Mouse (Mus musculus) gastrocnemius, postnatal 4 days (tissue): ENCODE results near the gene Olfr873. TPM values are rescaled to one million over a fixed set of nuclear protein-coding genes. Genes with fewer than 3 reads are reported as not detected.
"Not testable (repeated sequence)": the region's sequence is repeated elsewhere in the genome, so short reads cannot be mapped to it uniquely, and the experiment has no call there.

Source experiments
- DNase-seq, 2 experiments: peaks; one replicate each; pipeline ENCODE4 v3.0.0; 2021 to 2022; ENCODE audit warnings: low spot score in 2 of 2, mixed read lengths in 2 of 2
- long read RNA-seq, 2 experiments: library from polyadenylated mRNA; stranded (forward); transcript quantifications; one replicate each; pipeline ENCODE4 v2.0.0; 2021
- total RNA-seq, 2 experiments: library from RNA; stranded (reverse); gene quantifications; 2 replicates each; pipeline ENCODE4 v1.2.3; 2021

The Olfr873 gene
- total RNA-seq = not detected
- long read RNA-seq, experiment 1 = 0 reads
- long read RNA-seq, experiment 2 = 0 reads

GRCm38 (mm10) chr9:20298232-20298631 is at the start of gene Olfr873:
Olfr873 (plus strand) TSS chr9:20298532.
- no peak for DNase-seq

GRCm38 (mm10) chr9:20282051-20282450 is 16.3 kb upstream of the Olfr873 start, which contains the start of gene Olfr39:
Olfr39 (plus strand) TSS chr9:20282351.
- no peak for DNase-seq

- DNase-seq = not testable (repeated sequence)
These were observed 2.8 kb upstream of the Olfr873 start for GRCm38 (mm10) chr9:20295562-20295961.

GRCm38 (mm10) chr9:20335994-20336393 is 37.7 kb downstream of the Olfr873 start, which contains the start of gene Olfr18:
Olfr18 (minus strand) TSS chr9:20336094.
- no peak for DNase-seq

- no peak for DNase-seq
These were observed 50.2 kb downstream of the Olfr873 start for GRCm38 (mm10) chr9:20348501-20348900.

Other genes starting within 250 kb of the Olfr873 start
- gene Olfr867, start 241.0 kb upstream of the Olfr873 start, total RNA-seq = not detected
- gene Olfr868, start 199.9 kb upstream of the Olfr873 start, total RNA-seq = not detected
- gene Olfr869, start 169.5 kb upstream of the Olfr873 start, total RNA-seq = not detected
- not detected for gene Olfr870, start 124.5 kb upstream of the Olfr873 start, total RNA-seq
- not detected for gene Olfr871, start 86.3 kb upstream of the Olfr873 start, total RNA-seq
- gene Olfr872, start 61.4 kb upstream of the Olfr873 start, total RNA-seq = not detected
- not detected for gene Olfr39, start 16.2 kb upstream of the Olfr873 start, total RNA-seq
- under 1 TPM in 1 of 2 experiments, not detected in 1; 0.27 TPM for gene Olfr18, start 37.6 kb downstream of the Olfr873 start, total RNA-seq
- gene Zfp560, start 86.6 kb downstream of the Olfr873 start, total RNA-seq = 10 to 100 TPM in 1 of 2 experiments, 1 to 10 TPM in 1; 9.5 to 14.1 TPM
- gene Zfp26, start 161.6 kb downstream of the Olfr873 start, total RNA-seq = 10 to 100 TPM; 19.5 to 23.2 TPM
- gene Zfp426, start 194.2 kb downstream of the Olfr873 start, total RNA-seq = 10 to 100 TPM; 15.9 to 19.6 TPM
- 10 to 100 TPM; 50.7 to 54.5 TPM for gene Zfp266, start 222.9 kb downstream of the Olfr873 start, total RNA-seq